ENCODE assay signal across 8 mouse cellular contexts in the genomic region with DNA sequence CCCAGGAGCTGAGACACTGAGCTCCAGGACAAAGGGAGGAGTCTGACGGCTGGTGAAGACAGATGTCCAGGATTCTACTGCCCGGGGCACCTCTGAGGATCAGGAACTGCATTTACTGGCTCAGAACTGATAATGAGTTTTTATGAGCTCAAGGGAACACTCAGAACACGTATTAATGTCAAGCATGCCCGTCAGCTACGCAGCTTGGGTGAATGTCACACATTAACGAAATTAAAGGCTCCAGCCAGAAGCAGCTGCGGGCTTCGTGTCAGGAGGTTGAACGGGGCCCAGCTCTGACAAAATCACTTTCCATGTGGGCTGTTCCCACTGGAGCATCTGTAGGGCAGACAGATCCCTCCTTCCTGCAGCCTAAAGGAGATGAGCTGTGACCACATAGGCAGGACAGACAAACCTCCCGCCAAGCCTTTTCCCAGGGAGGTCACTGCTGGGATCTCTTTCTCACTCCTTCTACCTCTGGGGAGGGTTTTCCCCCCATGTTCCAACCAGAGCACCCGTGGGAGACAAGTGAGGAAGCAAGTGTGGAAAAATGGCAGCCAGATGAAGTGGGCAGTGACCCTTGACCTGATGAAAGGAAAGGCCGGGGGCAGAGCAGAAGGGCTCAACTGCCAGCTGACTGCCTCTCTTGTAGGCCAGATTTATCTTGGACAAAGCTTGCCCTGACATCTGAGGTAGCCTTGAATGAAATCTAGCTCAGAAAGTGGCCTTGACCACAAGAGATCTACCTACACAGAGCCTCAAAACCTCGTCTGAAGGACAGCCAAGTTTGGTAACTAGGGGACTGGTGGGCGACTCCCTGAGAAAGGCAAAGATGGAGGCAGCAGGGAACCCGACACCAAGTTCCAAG. TPM values are rescaled to one million over a fixed set of nuclear protein-coding genes. Genes with fewer than 3 reads are reported as not detected.
DNase-seq lines count a peak whose midpoint lies in the region; ATAC-seq and TF ChIP-seq lines count a peak whose summit lies in the region.

No protein-coding gene starts in this region.

- no peak overlapping the region for H3K27ac ChIP-seq in limb, embryonic 14.5 days (replicated peaks; ENCODE audit: low read depth, low read length)
- no peak overlapping the region for H3K27ac ChIP-seq in limb, embryonic 10.5 days
- 0 out of 2 replicates have a peak overlapping the region, but pooled peaks have one; percentile 55 for H3K27ac ChIP-seq in kidney, postnatal 0 days
- peak overlapping the region; percentile 57 for H3K27ac ChIP-seq in neural tube, embryonic 15.5 days (replicated peaks)

- no peaks in the 10 kb centered on the region for H3K9me3 ChIP-seq in limb, embryonic 14.5 days (ENCODE audit: control insufficient read depth, low read length)
- H3K9me3 ChIP-seq in limb, embryonic 10.5 days (replicated peaks), result no peaks in the 10 kb centered on the region
- H3K9me3 ChIP-seq in kidney, postnatal 0 days (replicated peaks; ENCODE audit: low read length), result no peaks in the 10 kb centered on the region
- no peaks in the 10 kb centered on the region for H3K9me3 ChIP-seq in neural tube, embryonic 15.5 days (replicated peaks)

- no peak for TF ChIP-seq POLR2A in limb, embryonic 14.5 days (IDR thresholded peaks at IDR 0.05; ENCODE audit: borderline replicate concordance, extremely low read depth, insufficient read depth, insufficient read length)

- peaks cover 15% of the 10 kb centered on the region for H3K4me1 ChIP-seq in limb, embryonic 14.5 days (ENCODE audit: control insufficient read depth, insufficient read depth, low read length)
- peaks cover 39% of the 10 kb centered on the region for H3K4me1 ChIP-seq in limb, embryonic 10.5 days
- peaks cover 26% of the 10 kb centered on the region for H3K4me1 ChIP-seq in kidney, postnatal 0 days (replicated peaks; ENCODE audit: insufficient read depth, low read length)
- peaks cover 62% of the 10 kb centered on the region for H3K4me1 ChIP-seq in neural tube, embryonic 15.5 days

- no peak for TF ChIP-seq CTCF in kidney, postnatal 0 days (IDR thresholded peaks at IDR 0.05; ENCODE audit: low read depth)

- H3K9ac ChIP-seq in limb, embryonic 14.5 days (ENCODE audit: low read depth, low read length, severe bottlenecking), result no peak overlapping the region
- H3K9ac ChIP-seq in kidney, postnatal 0 days (ENCODE audit: low read depth, low read length), result no peak overlapping the region
- no peak overlapping the region for H3K9ac ChIP-seq in neural tube, embryonic 15.5 days (replicated peaks)

- H3K36me3 ChIP-seq in limb, embryonic 14.5 days (ENCODE audit: control insufficient read depth, insufficient read depth, low read length), result 0 out of 2 replicates have a peak, but pooled peaks cover 2% of the 10 kb centered on the region
- H3K36me3 ChIP-seq in limb, embryonic 10.5 days, result no peaks in the 10 kb centered on the region
- 0 out of 2 replicates have a peak, but pooled peaks cover 10% of the 10 kb centered on the region for H3K36me3 ChIP-seq in kidney, postnatal 0 days (ENCODE audit: insufficient read depth, low read length)
- H3K36me3 ChIP-seq in neural tube, embryonic 15.5 days, result no peaks in the 10 kb centered on the region; the same call in 1 of the 2 replicates

- 0 out of 2 replicates have a peak, but pooled peaks have one; percentile 26 for ATAC-seq in limb, embryonic 14.5 days (ENCODE audit: low FRiP score, low read depth)
- ATAC-seq in kidney, postnatal 0 days (replicated peaks; ENCODE audit: low FRiP score, low read depth), result peak; percentile 59; the same call in 1 of the 2 replicates
- ATAC-seq in neural tube, embryonic 15.5 days (ENCODE audit: low FRiP score), result no peak
- no peak for ATAC-seq in monocyte, adult 5-6 weeks (replicated peaks; ENCODE audit: insufficient number of reproducible peaks, low FRiP score, low TSS enrichment, poor library complexity, severe bottlenecking)

- H3K4me2 ChIP-seq in limb, embryonic 14.5 days (replicated peaks; ENCODE audit: low read depth, low read length, severe bottlenecking), result no peak overlapping the region
- H3K4me2 ChIP-seq in kidney, postnatal 0 days (ENCODE audit: low read length), result no peak overlapping the region
- no peak overlapping the region for H3K4me2 ChIP-seq in neural tube, embryonic 15.5 days

- DNase-seq in limb, embryonic 14.5 days (ENCODE audit: low spot score), result no peak
- DNase-seq in limb, embryonic 10.5 days (ENCODE audit: low spot score), result no peak
- DNase-seq in heart, postnatal 4 days, result peak; percentile 34
- peak; percentile 50 for DNase-seq in kidney, postnatal 0 days (ENCODE audit: low spot score)
- no peak for DNase-seq in ovary, postnatal 14 days (ENCODE audit: low spot score)
- no peak for DNase-seq in lung, postnatal 25 days (ENCODE audit: low spot score)

- H3K27me3 ChIP-seq in limb, embryonic 14.5 days (ENCODE audit: control insufficient read depth, insufficient read depth, low read length), result no peaks in the 10 kb centered on the region
- H3K27me3 ChIP-seq in limb, embryonic 10.5 days (ENCODE audit: low read depth, poor library complexity, severe bottlenecking), result no peaks in the 10 kb centered on the region
- H3K27me3 ChIP-seq in kidney, postnatal 0 days (ENCODE audit: insufficient read depth, low read length), result no peaks in the 10 kb centered on the region
- H3K27me3 ChIP-seq in neural tube, embryonic 15.5 days (replicated peaks), result no peaks in the 10 kb centered on the region

- WGBS in limb, embryonic 14.5 days, result 25% methylated on average over 15 of the region's 15 CpGs
- 34% methylated on average over 15 of the region's 15 CpGs for WGBS in limb, embryonic 10.5 days
- WGBS in kidney, postnatal 0 days, result 19% methylated on average over 15 of the region's 15 CpGs
- 20% methylated on average over 15 of the region's 15 CpGs for WGBS in neural tube, embryonic 15.5 days

- H3K4me3 ChIP-seq in limb, embryonic 14.5 days (replicated peaks; ENCODE audit: low read length), result no peak overlapping the region
- H3K4me3 ChIP-seq in limb, embryonic 10.5 days, result no peak overlapping the region
- no peak overlapping the region for H3K4me3 ChIP-seq in kidney, postnatal 0 days (replicated peaks; ENCODE audit: low read depth, low read length)
- no peak overlapping the region for H3K4me3 ChIP-seq in neural tube, embryonic 15.5 days (replicated peaks)

RNA-seq across cellular contexts. Expression of gene Tspan18, which starts 20.3 kb away (rescaled TPM):
- polyA plus RNA-seq in limb, embryonic 14.5 days (2012; rRNA removed), result 34.5 and 42.3 TPM in 2 replicates
- polyA plus RNA-seq in limb, embryonic 14.5 days (2014; fragmentation: Nextera tagmentation; extraction: Ambion mirVana), result 24.5 and 26.6 TPM in 2 replicates
- polyA plus RNA-seq in limb, embryonic 10.5 days (2016; fragmentation: Nextera tagmentation; extraction: Ambion mirVana), result 9.9 and 13.4 TPM in 2 replicates
- total RNA-seq in heart, postnatal 4 days (2021), result 10 to 100 TPM; 60.2 to 64.7 TPM
- polyA plus RNA-seq in kidney, postnatal 0 days (2015; fragmentation: Nextera tagmentation; extraction: Ambion mirVana), result 26.4 and 29.2 TPM in 2 replicates
- polyA plus RNA-seq in neural tube, embryonic 15.5 days (2015; fragmentation: Nextera tagmentation; extraction: Ambion mirVana), result 22.0 and 29.3 TPM in 2 replicates
- not detected in 3 replicates for total RNA-seq in monocyte, adult 5-6 weeks (2017)

Comparison
In these comparisons a context has a peak if more than half of its experiments do, and no peak if none do; other contexts are left out.
1. ATAC-seq: peak in limb, embryonic 14.5 days (single experiment) and kidney, postnatal 0 days (single experiment); none in neural tube, embryonic 15.5 days (single experiment) and monocyte, adult 5-6 weeks (single experiment).
2. DNase-seq: peak in heart, postnatal 4 days (single experiment) and kidney, postnatal 0 days (single experiment); none in limb, embryonic 14.5 days (single experiment), limb, embryonic 10.5 days (single experiment), ovary, postnatal 14 days (single experiment) and lung, postnatal 25 days (single experiment).
3. H3K27ac ChIP-seq: peak in kidney, postnatal 0 days (single experiment) and neural tube, embryonic 15.5 days (single experiment); none in limb, embryonic 14.5 days (single experiment) and limb, embryonic 10.5 days (single experiment).